Mouse (Mus musculus) brain, embryonic 14.5 days (tissue): ENCODE data around the gene Spout1.

Source experiments
- CTCF ChIP-seq: fragments of 200-500 bp; IDR thresholded peaks from 2 replicates; pipeline ENCODE4 v1.5.1; 2012; ENCODE audit warnings: inconsistent platforms, mild to moderate bottlenecking, moderate library complexity, borderline replicate concordance; ENCODE audit not compliant: insufficient read depth, insufficient read length; ENCODE audit errors: extremely low read depth
- POLR2A ChIP-seq: fragments of 200-500 bp; IDR thresholded peaks from 2 replicates; pipeline ENCODE4 v1.6.1; 2012; ENCODE audit warnings: mild to moderate bottlenecking, inconsistent platforms, borderline replicate concordance; ENCODE audit not compliant: poor library complexity, insufficient read depth, insufficient read length, severe bottlenecking; ENCODE audit errors: extremely low read depth

DNA sequence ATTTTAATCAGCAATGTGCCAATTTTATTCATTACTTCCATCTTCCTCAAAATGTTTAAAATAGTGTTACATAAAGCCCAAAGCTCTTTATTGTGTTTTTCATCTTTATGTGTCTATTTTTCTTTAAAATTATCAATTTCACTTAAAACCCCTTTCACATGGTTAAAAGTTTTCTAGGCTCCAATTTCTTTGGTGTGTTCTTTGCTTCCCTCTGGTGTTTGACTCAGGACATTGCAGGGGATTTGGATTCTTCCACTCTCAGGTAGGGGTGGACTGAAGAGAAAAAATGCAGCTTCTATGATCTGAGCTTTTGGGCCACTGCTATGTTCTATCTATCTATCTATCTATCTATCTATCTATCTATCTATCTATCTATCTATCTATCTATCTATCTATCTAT, 16.4 kb downstream of the Spout1 start:
- TF ChIP-seq CTCF (peak; percentile 65; the same call in 1 of the 2 replicates), POLR2A (no peak)
